Mouse (Mus musculus) cerebellum, adult 2 months (tissue): ENCODE measurements around the gene Trpc1.

ENCODE experiments used
- CTCF ChIP-seq: fragments of 200-500 bp; IDR thresholded peaks from 2 replicates; pipeline ENCODE4 v1.5.1; 2011; ENCODE audit warnings: low read depth, mild to moderate bottlenecking, control low read depth, low read length, moderate library complexity, borderline replicate concordance; ENCODE audit not compliant: insufficient read depth
- POLR2A ChIP-seq: fragments of 200-500 bp; IDR thresholded peaks from 2 replicates; pipeline ENCODE4 v1.6.1; 2011; ENCODE audit warnings: low read length, control low read depth, borderline replicate concordance; ENCODE audit not compliant: insufficient read depth

DNA sequence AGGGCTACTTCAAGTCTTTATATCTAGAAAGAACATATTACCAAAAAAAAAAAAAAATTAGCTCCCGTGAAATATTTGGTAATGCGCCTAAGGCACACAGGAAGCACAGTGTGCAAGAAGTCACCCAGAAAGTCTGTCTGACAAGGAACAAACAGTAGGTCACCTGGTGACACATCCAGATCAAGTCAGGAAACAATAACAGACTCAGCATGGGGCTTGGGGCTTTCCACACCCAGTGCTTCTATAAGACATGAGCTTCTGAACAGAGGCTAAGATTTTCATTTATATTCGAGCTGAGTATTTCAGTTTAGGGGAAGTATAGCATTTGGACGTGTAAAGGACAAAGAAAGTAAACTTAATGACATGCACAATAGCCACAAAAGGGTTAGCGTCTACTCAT lies 45.7 kb upstream of the Trpc1 start:
- TF ChIP-seq CTCF (no peak), POLR2A (no peak)
